Mouse (Mus musculus) kidney, postnatal 0 days (tissue): ENCODE results near the gene 4930426L09Rik. TPM values are rescaled to one million over a fixed set of nuclear protein-coding genes. Genes with fewer than 3 reads are reported as not detected.

Experiments used
- ATAC-seq: fragments of 200-750 bp; cut with Nextera tagmentation; replicated peaks from 2 replicates; pipeline ENCODE4 v1.8.0; 2017; ENCODE audit warnings: low read depth, moderate number of reproducible peaks, moderate TSS enrichment, moderate library complexity; ENCODE audit not compliant: low FRiP score
- DNase-seq: peaks from one replicate; pipeline ENCODE4 v3.0.0-alpha.2; 2016; ENCODE audit warnings: low spot score
- H3K27ac ChIP-seq: fragments of 300-500 bp; sonication (generic); 2 replicates; pipeline ENCODE4 v1.5.1; 2014; ENCODE audit warnings: mild to moderate bottlenecking
- H3K27me3 ChIP-seq: fragments of 300-500 bp; sonication (generic); 2 replicates; pipeline ENCODE4 v1.6.1; 2014; ENCODE audit warnings: low read length, mixed read lengths; ENCODE audit not compliant: insufficient read depth
- H3K36me3 ChIP-seq: fragments of 300-500 bp; sonication (generic); 2 replicates; pipeline ENCODE4 v1.6.1; 2014; ENCODE audit warnings: low read length, mixed read lengths; ENCODE audit not compliant: insufficient read depth
- H3K4me1 ChIP-seq: fragments of 300-500 bp; sonication (generic); replicated peaks from 2 replicates; pipeline ENCODE4 v1.6.1; 2014; ENCODE audit warnings: antibody characterized with exemption, low read length, mixed read lengths; ENCODE audit not compliant: insufficient read depth
- H3K4me2 ChIP-seq: fragments of 300-500 bp; sonication (generic); 2 replicates; pipeline ENCODE4 v1.6.1; 2014; ENCODE audit warnings: mild to moderate bottlenecking, low read length, moderate library complexity, mixed read lengths
- H3K4me3 ChIP-seq: fragments of 300-500 bp; sonication (generic); replicated peaks from 2 replicates; pipeline ENCODE4 v1.5.1; 2014; ENCODE audit warnings: low read depth, low read length
- H3K9ac ChIP-seq: fragments of 300-500 bp; sonication (generic); 2 replicates; pipeline ENCODE4 v1.6.1; 2014; ENCODE audit warnings: low read depth, low read length
- H3K9me3 ChIP-seq: fragments of 300-500 bp; sonication (generic); replicated peaks from 2 replicates; pipeline ENCODE4 v1.6.1; 2016; ENCODE audit warnings: low read length, inconsistent platforms, mixed read lengths
- CTCF ChIP-seq: IDR thresholded peaks from 2 replicates; pipeline ENCODE4 v1.5.1; 2016; ENCODE audit warnings: antibody characterized with exemption, low read depth, mild to moderate bottlenecking, moderate library complexity
- WGBS: fragments of 180-500 bp; shearing (Covaris S2); extraction: QIAGEN DNeasy Blood & Tissue Kit; methylation state at CpG from one replicate; pipeline ENCODE4 v1.1.7; 2014; 5-methylcytosine and 5-hydroxymethylcytosine counted together
- polyA plus RNA-seq: library from polyadenylated mRNA; unstranded; fragments of >200 nt; fragmentation: Nextera tagmentation; extraction: Ambion mirVana; gene quantifications from 2 replicates; pipeline ENCODE4 v1.2.1, GENCODE M21; 2015

4930426L09Rik gene
- polyA plus RNA-seq, 1 experiment from 2014 or later: 0.43 TPM

DNA sequence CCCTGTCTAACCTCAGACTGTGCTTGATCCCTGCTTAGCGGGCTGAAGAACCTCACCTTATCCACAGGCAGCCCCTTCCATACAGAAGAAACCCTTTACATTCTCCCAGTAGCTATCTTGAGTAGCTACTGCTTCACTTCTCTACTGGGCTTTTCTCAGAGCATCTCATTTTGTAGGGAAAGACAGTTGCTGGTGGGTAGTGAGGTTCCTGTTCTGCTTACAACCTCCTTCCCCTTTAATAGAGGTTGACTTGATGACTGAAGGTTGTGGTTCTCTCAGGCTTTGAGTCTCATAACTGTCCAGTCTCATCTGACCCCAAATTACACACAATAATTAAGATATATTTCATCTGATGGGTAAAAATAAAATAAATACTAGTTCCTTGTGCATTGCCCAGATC, 50.1 kb downstream of the 4930426L09Rik start:
- H3K27me3 ChIP-seq: no peaks in the 10 kb centered on the region
- no peaks in the 10 kb centered on the region for H3K9me3 ChIP-seq
- H3K27ac ChIP-seq: no peak overlapping the region
- no peak for TF ChIP-seq CTCF
- WGBS: 100% methylated on average over 1 of the region's 1 CpGs
- H3K4me1 ChIP-seq: no peaks in the 10 kb centered on the region
- no peak overlapping the region for H3K4me2 ChIP-seq
- ATAC-seq: no peak
- no peak overlapping the region for H3K4me3 ChIP-seq
- no peak for DNase-seq
- H3K9ac ChIP-seq: no peak overlapping the region
- no peaks in the 10 kb centered on the region for H3K36me3 ChIP-seq

DNA sequence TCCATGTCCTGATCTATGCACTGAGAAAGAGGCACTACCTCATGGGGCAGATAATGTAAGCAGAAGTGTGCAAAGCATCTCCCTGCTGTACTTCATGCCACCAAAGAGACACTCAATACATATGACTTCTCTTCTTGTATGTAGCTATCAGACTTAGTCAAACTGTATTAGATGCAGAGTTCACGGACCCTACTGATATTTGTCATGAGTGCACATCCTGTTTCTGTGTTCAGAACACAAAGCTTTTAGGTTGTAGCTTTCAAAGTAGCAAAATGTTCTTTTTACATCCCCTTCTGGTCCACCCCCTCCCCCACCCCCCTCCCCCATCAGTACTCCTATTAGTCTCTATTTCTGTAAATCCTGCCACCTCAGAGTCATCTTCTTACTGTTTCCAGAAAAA, 51.2 kb downstream of the 4930426L09Rik start:
- no peak overlapping the region for H3K27ac ChIP-seq
- no peak for ATAC-seq
- H3K27me3 ChIP-seq: no peaks in the 10 kb centered on the region
- 77% methylated on average over 1 of the region's 1 CpGs for WGBS
- H3K4me2 ChIP-seq: no peak overlapping the region
- H3K9me3 ChIP-seq: no peaks in the 10 kb centered on the region
- DNase-seq: no peak
- no peaks in the 10 kb centered on the region for H3K4me1 ChIP-seq
- H3K36me3 ChIP-seq: no peaks in the 10 kb centered on the region
- H3K9ac ChIP-seq: no peak overlapping the region
- no peak for TF ChIP-seq CTCF
- no peak overlapping the region for H3K4me3 ChIP-seq

Other genes with a start within 250 kb of the 4930426L09Rik start
- gene Pip4k2a, start 217 bp upstream of the 4930426L09Rik start, polyA plus RNA-seq: 7.8 and 8.7 TPM in 2 replicates
- 0.26 and 0.34 TPM in 2 replicates for gene Armc3, start 201.0 kb downstream of the 4930426L09Rik start, polyA plus RNA-seq